9 mouse cellular contexts compared by ENCODE assay signal in the genomic region with DNA sequence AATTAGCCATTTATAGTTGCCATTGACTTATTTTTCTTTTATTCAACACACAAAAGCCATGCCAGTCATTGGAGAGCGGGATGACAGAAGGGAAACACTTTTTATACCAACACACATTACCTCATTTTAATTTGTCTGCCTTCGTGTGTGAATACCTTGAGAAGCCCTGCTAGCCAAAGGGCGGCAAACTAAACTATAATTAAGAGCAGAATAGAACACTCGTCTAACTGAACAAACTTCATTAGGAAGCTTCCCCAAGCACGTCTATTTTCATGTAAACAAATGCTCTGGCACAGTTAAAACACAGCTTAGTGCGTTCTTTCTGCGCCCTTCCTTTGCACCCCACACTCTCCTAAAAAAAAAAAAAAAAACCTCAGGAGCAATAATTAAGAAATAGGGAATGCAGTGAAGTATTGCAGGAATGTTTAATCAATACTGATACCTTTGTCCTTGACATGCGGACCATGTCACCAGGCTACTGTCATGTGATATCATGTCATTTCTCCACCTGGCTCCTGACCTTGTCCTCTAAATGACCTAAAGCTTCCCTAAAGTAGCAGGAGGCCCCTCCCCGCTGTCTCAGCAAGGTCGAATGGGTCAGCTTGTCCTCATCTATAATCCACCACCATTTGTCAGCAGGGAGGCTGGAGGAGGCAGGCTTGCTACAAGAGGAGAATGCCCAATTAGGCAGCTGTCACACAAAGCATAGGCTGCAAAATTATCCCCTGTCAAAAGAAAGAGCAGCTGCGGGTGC. TPM values are rescaled to one million over a fixed set of nuclear protein-coding genes. Genes with fewer than 3 reads are reported as not detected.
A peak's percentile ranks its signal among the peaks of the same experiment; 100 is the strongest.
DNase-seq lines count a peak whose midpoint lies in the region; ATAC-seq and TF ChIP-seq lines count a peak whose summit lies in the region.
"Had no signal": no experiment of that assay in that cellular context is flagged by ENCODE, and none has a peak within 500 bp of the region (broad histone marks: within the 10 kb centered on the region; RNA-seq: fewer than 3 reads in every experiment).

No protein-coding gene starts in this region.

- H3K4me1 ChIP-seq in hindbrain, embryonic 16.5 days (ENCODE audit: control insufficient read depth, insufficient read depth, low read depth, low read length): peaks cover 24% of the 10 kb centered on the region
- peaks cover 46% of the 10 kb centered on the region for H3K4me1 ChIP-seq in liver, postnatal 0 days (ENCODE audit: insufficient read depth)

- H3K9ac ChIP-seq in hindbrain, embryonic 16.5 days (ENCODE audit: low read depth, low read length): no peak overlapping the region; the same call in 1 of the 2 replicates
- no peak overlapping the region for H3K9ac ChIP-seq in liver, postnatal 0 days (replicated peaks)
- H3K9ac ChIP-seq: lung, embryonic 15.5 days had no signal

- H3K4me2 ChIP-seq in hindbrain, embryonic 16.5 days (ENCODE audit: low read length): no peak overlapping the region
- no peak overlapping the region for H3K4me2 ChIP-seq in liver, postnatal 0 days (ENCODE audit: low read depth, low read length)
- H3K4me2 ChIP-seq: lung, embryonic 15.5 days had no signal

- peak; percentile 49; the same call in 1 of the 2 replicates for ATAC-seq in hindbrain, embryonic 16.5 days
- ATAC-seq in liver, postnatal 0 days: no peak; the same call in 1 of the 2 replicates
- ATAC-seq in frontal cortex, adult (ENCODE audit: low TSS enrichment): no peak
- no peak for ATAC-seq in activated CD4-positive, CD25-positive, alpha-beta regulatory T cell, adult 4 months

- WGBS in hindbrain, embryonic 16.5 days: 21% methylated on average over 11 of the region's 11 CpGs
- WGBS in liver, postnatal 0 days (ENCODE audit: insufficient replicate concordance): 76% methylated on average over 11 of the region's 11 CpGs

- peak overlapping the region; percentile 39; the same call in 1 of the 2 replicates for H3K27ac ChIP-seq in hindbrain, embryonic 16.5 days (ENCODE audit: low read depth, low read length)
- peak overlapping the region; percentile 48; the same call in 1 of the 2 replicates for H3K27ac ChIP-seq in liver, postnatal 0 days (ENCODE audit: low read depth)
- H3K27ac ChIP-seq: lung, embryonic 15.5 days had no signal

- H3K9me3 ChIP-seq in hindbrain, embryonic 16.5 days (ENCODE audit: control insufficient read depth, low read length): no peaks in the 10 kb centered on the region
- H3K9me3 ChIP-seq in liver, postnatal 0 days (ENCODE audit: low read length): no peaks in the 10 kb centered on the region
- H3K9me3 ChIP-seq: lung, embryonic 15.5 days had no signal

- peak; percentile 90 for DNase-seq in R1 (ENCODE audit: low read depth, low spot score)
- DNase-seq in brain, embryonic 14.5 days (ENCODE audit: low read depth): peak; percentile 95
- no peak for DNase-seq in liver, postnatal 0 days
- no peak for DNase-seq in lung, postnatal 10 days
- DNase-seq in gastrocnemius, postnatal 36 days: no peak

- no peaks in the 10 kb centered on the region for H3K36me3 ChIP-seq in hindbrain, embryonic 16.5 days (ENCODE audit: control insufficient read depth, insufficient read depth, low read length)
- no peaks in the 10 kb centered on the region; the same call in 1 of the 2 replicates for H3K36me3 ChIP-seq in liver, postnatal 0 days (replicated peaks; ENCODE audit: insufficient read depth, low read length)
- H3K36me3 ChIP-seq: lung, embryonic 15.5 days had no signal

- intact Hi-C loops in gastrocnemius, postnatal 36 days (cut with DNase I): loop anchor here (10.0 kb wide), 1 partner anchor 115 kb away; no protein-coding TSS in a partner anchor

- H3K27me3 ChIP-seq in hindbrain, embryonic 16.5 days (replicated peaks; ENCODE audit: control insufficient read depth, insufficient read depth, low read length): no peaks in the 10 kb centered on the region
- no peaks in the 10 kb centered on the region for H3K27me3 ChIP-seq in liver, postnatal 0 days (ENCODE audit: insufficient read depth, low read length)
- H3K27me3 ChIP-seq: lung, embryonic 15.5 days had no signal

- 0 out of 2 replicates have a peak, but pooled peaks have one; percentile 41 for TF ChIP-seq EP300 in liver, postnatal 0 days (IDR thresholded peaks at IDR 0.05; ENCODE audit: low read depth)

- H3K4me3 ChIP-seq in hindbrain, embryonic 16.5 days (ENCODE audit: low read length): no peak overlapping the region
- no peak overlapping the region for H3K4me3 ChIP-seq in liver, postnatal 0 days (ENCODE audit: low read depth, low read length)
- H3K4me3 ChIP-seq: lung, embryonic 15.5 days had no signal

- no peak for TF ChIP-seq POLR2A in brain, embryonic 14.5 days (IDR thresholded peaks at IDR 0.05; ENCODE audit: borderline replicate concordance, extremely low read depth, insufficient read depth, insufficient read length, poor library complexity, severe bottlenecking)

- no peak for TF ChIP-seq CTCF in brain, embryonic 14.5 days (IDR thresholded peaks at IDR 0.05; ENCODE audit: borderline replicate concordance, extremely low read depth, insufficient read depth, insufficient read length)
- TF ChIP-seq CTCF in liver, postnatal 0 days (IDR thresholded peaks at IDR 0.05; ENCODE audit: low read depth): no peak

RNA-seq across cellular contexts. Expression of gene Nrip1, which starts 54.1 kb away (rescaled TPM):
- polyA plus RNA-seq in brain, embryonic 14.5 days (2012; rRNA removed): 3.5 and 10.4 TPM in 2 replicates
- 29.0 and 30.4 TPM in 2 replicates for polyA plus RNA-seq in hindbrain, embryonic 16.5 days (2015; fragmentation: Nextera tagmentation; extraction: Ambion mirVana)
- 9.6 and 11.2 TPM in 2 replicates for polyA plus RNA-seq in liver, postnatal 0 days (2015; fragmentation: Nextera tagmentation; extraction: Ambion mirVana)
- total RNA-seq in gastrocnemius, postnatal 36 days (2021): 10 to 100 TPM; 38.2 to 40.5 TPM
- polyA plus RNA-seq in activated CD4-positive, CD25-positive, alpha-beta regulatory T cell, adult 4 months (2017; shearing (Covaris generic)): 10 to 100 TPM; 31.6 to 41.4 TPM

Comparison
In these comparisons a context has a peak if more than half of its experiments do, and no peak if none do; other contexts are left out.
1. DNase-seq: peak in R1 (single experiment) and brain, embryonic 14.5 days (single experiment); none in liver, postnatal 0 days (single experiment), lung, postnatal 10 days (single experiment) and gastrocnemius, postnatal 36 days (0 of 2).